Mouse (Mus musculus): ENCODE measurements around the gene Cdc42bpg. TPM values are rescaled to one million over a fixed set of nuclear protein-coding genes. Genes with fewer than 3 reads are reported as not detected.

Gene Cdc42bpg
- polyA plus RNA-seq, 1 experiment from 2014 or later = 0.27 TPM

GRCm38 (mm10) chr19:6349215-6349983, 43.1 kb downstream of the Cdc42bpg start:
- ATAC-seq (ENCODE audit: low FRiP score, low read depth) = no peak
- 35% methylated on average over 14 of the region's 14 CpGs for whole genome bisulfite sequencing

GRCm38 (mm10) chr19:6351431-6352106, 45.3 kb downstream of the Cdc42bpg start:
- no peaks in the 10 kb centered on the region for H3K27me3 ChIP-seq (replicated peaks)
- H3K27ac ChIP-seq = no peak overlapping the region
- H3K9me3 ChIP-seq = no peaks in the 10 kb centered on the region
- no peak overlapping the region for H3K4me3 ChIP-seq
- H3K36me3 ChIP-seq = peaks cover 49% of the 10 kb centered on the region
- no peak overlapping the region for H3K4me2 ChIP-seq (replicated peaks)
- 68% methylated on average over 14 of the region's 14 CpGs for WGBS
- no peak overlapping the region for H3K9ac ChIP-seq
- ATAC-seq (ENCODE audit: low FRiP score, low read depth) = no peak
- H3K4me1 ChIP-seq = peaks cover 5% of the 10 kb centered on the region; the same call in 1 of the 2 replicates

More at GRCm38 (mm10) chr19:6349215-6349983, 43.1 kb downstream of the Cdc42bpg start:
- Histone ChIP-seq H3K9ac (no peak overlapping the region; the same call in 1 of the 2 replicates), H3K4me2 (replicated peaks) (no peak overlapping the region; the same call in 1 of the 2 replicates), H3K4me1 (peaks cover 5% of the 10 kb centered on the region; the same call in 1 of the 2 replicates), H3K36me3 (peaks cover 64% of the 10 kb centered on the region), H3K27me3 (replicated peaks) (no peaks in the 10 kb centered on the region), H3K4me3 (no peak overlapping the region), H3K27ac (no peak overlapping the region), H3K9me3 (no peaks in the 10 kb centered on the region)

GRCm38 (mm10) chr19:6352107-6352505, 45.9 kb downstream of the Cdc42bpg start:
- Histone ChIP-seq H3K36me3 (peaks cover 44% of the 10 kb centered on the region), H3K27ac (no peak overlapping the region), H3K27me3 (replicated peaks) (no peaks in the 10 kb centered on the region), H3K9me3 (no peaks in the 10 kb centered on the region), H3K9ac (no peak overlapping the region), H3K4me1 (peaks cover 5% of the 10 kb centered on the region; the same call in 1 of the 2 replicates), H3K4me2 (replicated peaks) (no peak overlapping the region), H3K4me3 (no peak overlapping the region)
- WGBS = 93% methylated on average over 2 of the region's 2 CpGs
- ATAC-seq (ENCODE audit: low FRiP score, low read depth) = no peak

- 91% methylated on average over 7 of the region's 7 CpGs for WGBS
- H3K9me3 ChIP-seq = no peaks in the 10 kb centered on the region
- H3K9ac ChIP-seq = no peak overlapping the region
- H3K4me3 ChIP-seq = no peak overlapping the region
- no peaks in the 10 kb centered on the region for H3K27me3 ChIP-seq (replicated peaks)
- no peak overlapping the region for H3K27ac ChIP-seq
- ATAC-seq (ENCODE audit: low FRiP score, low read depth) = no peak
- peaks cover 34% of the 10 kb centered on the region for H3K36me3 ChIP-seq
- H3K4me1 ChIP-seq = peaks cover 4% of the 10 kb centered on the region; the same call in 1 of the 2 replicates
- H3K4me2 ChIP-seq (replicated peaks) = no peak overlapping the region
Observed at GRCm38 (mm10) chr19:6354030-6354429, 47.8 kb downstream of the Cdc42bpg start.

- peaks cover 10% of the 10 kb centered on the region for H3K36me3 ChIP-seq
- H3K27me3 ChIP-seq (replicated peaks) = no peaks in the 10 kb centered on the region
- WGBS = 90% methylated on average over 3 of the region's 3 CpGs
- no peaks in the 10 kb centered on the region for H3K9me3 ChIP-seq
- H3K9ac ChIP-seq = no peak overlapping the region
- no peak overlapping the region for H3K4me2 ChIP-seq (replicated peaks)
- no peak overlapping the region for H3K27ac ChIP-seq
- peaks cover 12% of the 10 kb centered on the region for H3K4me1 ChIP-seq
- no peak for ATAC-seq (ENCODE audit: low FRiP score, low read depth)
- no peak overlapping the region for H3K4me3 ChIP-seq
Observed at GRCm38 (mm10) chr19:6361291-6361690, 55.0 kb downstream of the Cdc42bpg start.

- peak overlapping the region; percentile 100 for H3K4me3 ChIP-seq
- 3% methylated on average over 11 of the region's 11 CpGs for WGBS
- peaks cover 16% of the 10 kb centered on the region for H3K4me1 ChIP-seq
- H3K36me3 ChIP-seq = peaks cover 27% of the 10 kb centered on the region
- H3K27ac ChIP-seq = 0 out of 2 replicates have a peak overlapping the region, but pooled peaks have one; percentile 22
- H3K4me2 ChIP-seq (replicated peaks) = peak overlapping the region; percentile 83
- no peaks in the 10 kb centered on the region for H3K9me3 ChIP-seq
- peak; percentile 26 for ATAC-seq (ENCODE audit: low FRiP score, low read depth)
- 0 out of 2 replicates have a peak overlapping the region, but pooled peaks have one; percentile 33 for H3K9ac ChIP-seq
- no peaks in the 10 kb centered on the region for H3K27me3 ChIP-seq (replicated peaks)
Observed at GRCm38 (mm10) chr19:6363091-6363410, 56.8 kb downstream of the Cdc42bpg start.

GRCm38 (mm10) chr19:6363411-6364240, 57.4 kb downstream of the Cdc42bpg start, which contains the start of gene Sf1:
TSS of gene Sf1 (plus strand) at chr19:6363690.
- WGBS = under 1% methylated on average over 76 of the region's 85 CpGs
- H3K9me3 ChIP-seq = no peaks in the 10 kb centered on the region
- H3K9ac ChIP-seq = peak within 1 kb of the TSS; percentile 99
- H3K36me3 ChIP-seq = peaks cover 33% of the 10 kb centered on the region
- peak; percentile 98 for ATAC-seq (ENCODE audit: low FRiP score, low read depth)
- peak within 1 kb of the TSS; percentile 83 for H3K4me2 ChIP-seq (replicated peaks)
- H3K4me3 ChIP-seq = peak within 1 kb of the TSS; percentile 100
- H3K27ac ChIP-seq = peak within 1 kb of the TSS; percentile 97
- no peaks in the 10 kb centered on the region for H3K27me3 ChIP-seq (replicated peaks)
- H3K4me1 ChIP-seq = peaks cover 16% of the 10 kb centered on the region

- Histone ChIP-seq H3K4me1 (peaks cover 16% of the 10 kb centered on the region), H3K4me2 (replicated peaks) (peak overlapping the region; percentile 83), H3K27me3 (replicated peaks) (no peaks in the 10 kb centered on the region), H3K9ac (peak overlapping the region; percentile 99), H3K4me3 (peak overlapping the region; percentile 100), H3K36me3 (peaks cover 39% of the 10 kb centered on the region), H3K9me3 (no peaks in the 10 kb centered on the region), H3K27ac (peak overlapping the region; percentile 97)
- no peak for ATAC-seq (ENCODE audit: low FRiP score, low read depth)
- WGBS = under 1% methylated on average over 55 of the region's 55 CpGs
Observed at GRCm38 (mm10) chr19:6364317-6364725, 58.1 kb downstream of the Cdc42bpg start.

GRCm38 (mm10) chr19:6364842-6365241, 58.6 kb downstream of the Cdc42bpg start:
- Histone ChIP-seq H3K27ac (no peak overlapping the region), H3K9me3 (no peaks in the 10 kb centered on the region), H3K27me3 (replicated peaks) (no peaks in the 10 kb centered on the region), H3K4me2 (replicated peaks) (peak overlapping the region; percentile 83), H3K4me1 (peaks cover 16% of the 10 kb centered on the region), H3K36me3 (peaks cover 43% of the 10 kb centered on the region), H3K9ac (peak overlapping the region; percentile 99), H3K4me3 (peak overlapping the region; percentile 100)
- 4% methylated on average over 2 of the region's 2 CpGs for WGBS
- no peak for ATAC-seq (ENCODE audit: low FRiP score, low read depth)

GRCm38 (mm10) chr19:6370175-6370574, 63.9 kb downstream of the Cdc42bpg start:
- H3K4me2 ChIP-seq (replicated peaks) = no peak overlapping the region
- H3K4me3 ChIP-seq = no peak overlapping the region
- H3K27me3 ChIP-seq (replicated peaks) = no peaks in the 10 kb centered on the region
- H3K27ac ChIP-seq = no peak overlapping the region
- ATAC-seq (ENCODE audit: low FRiP score, low read depth) = no peak
- H3K36me3 ChIP-seq = peaks cover 94% of the 10 kb centered on the region
- H3K4me1 ChIP-seq = peaks cover 11% of the 10 kb centered on the region
- H3K9me3 ChIP-seq = no peaks in the 10 kb centered on the region
- WGBS = 93% methylated on average over 2 of the region's 2 CpGs
- H3K9ac ChIP-seq = no peak overlapping the region

GRCm38 (mm10) chr19:6372433-6372832, 66.2 kb downstream of the Cdc42bpg start:
- Histone ChIP-seq H3K36me3 (peaks cover 96% of the 10 kb centered on the region), H3K27ac (no peak overlapping the region), H3K4me2 (replicated peaks) (no peak overlapping the region), H3K4me3 (no peak overlapping the region), H3K27me3 (replicated peaks) (no peaks in the 10 kb centered on the region), H3K9me3 (no peaks in the 10 kb centered on the region), H3K4me1 (0 out of 2 replicates have a peak, but pooled peaks cover 6% of the 10 kb centered on the region), H3K9ac (no peak overlapping the region)
- WGBS = 95% methylated on average over 3 of the region's 3 CpGs
- ATAC-seq (ENCODE audit: low FRiP score, low read depth) = no peak

Measured in neural tube, embryonic 12.5 days (tissue).